In the genomic region with DNA sequence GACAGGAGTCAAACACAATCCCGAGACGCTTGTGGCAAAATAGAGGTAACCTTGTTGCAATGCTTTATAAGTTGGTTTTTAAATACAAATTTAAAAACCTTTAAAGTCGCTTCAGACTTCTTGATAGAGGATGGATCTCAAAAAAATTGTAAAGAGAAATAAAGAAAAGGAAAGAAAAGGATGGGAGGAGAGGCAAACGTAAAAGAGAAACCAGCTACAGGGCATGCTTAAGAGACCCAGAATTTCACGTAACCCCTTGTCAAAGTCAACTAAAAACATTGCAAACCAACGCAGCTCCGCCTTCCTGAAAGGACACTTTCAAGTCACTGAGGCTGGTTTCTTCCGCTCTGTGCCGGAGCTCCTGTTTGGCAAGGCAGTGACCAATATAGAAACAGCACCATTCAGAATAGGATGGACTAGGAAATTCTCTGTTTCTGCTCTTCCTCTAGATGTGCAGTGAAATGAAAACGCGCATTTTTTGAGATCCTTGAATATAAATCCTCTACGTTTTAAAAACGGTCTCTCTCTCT, we compare ENCODE assay signal across 24 mouse cellular contexts. TPM values are rescaled to one million over a fixed set of nuclear protein-coding genes. Genes with fewer than 3 reads are reported as not detected.
DNase-seq lines count a peak whose midpoint lies in the region; ATAC-seq and TF ChIP-seq lines count a peak whose summit lies in the region.
"Had no signal": no experiment of that assay in that cellular context is flagged by ENCODE, and none has a peak within 500 bp of the region (broad histone marks: within the 10 kb centered on the region; RNA-seq: fewer than 3 reads in every experiment).

No protein-coding gene starts in this region.

- no peak for ATAC-seq in forebrain, postnatal 0 days
- ATAC-seq in neural tube, embryonic 15.5 days (ENCODE audit: low FRiP score): no peak
- ATAC-seq in stomach, embryonic 16.5 days (ENCODE audit: insufficient read depth, low FRiP score): no peak

- 7% methylated on average over 13 of the region's 13 CpGs for WGBS in forebrain, postnatal 0 days
- WGBS in forebrain, embryonic 10.5 days: 3% methylated on average over 13 of the region's 13 CpGs
- whole genome bisulfite sequencing in neural tube, embryonic 15.5 days: 3% methylated on average over 13 of the region's 13 CpGs
- WGBS in stomach, embryonic 16.5 days: 40% methylated on average over 13 of the region's 13 CpGs

- no peak overlapping the region for H3K4me3 ChIP-seq in forebrain, postnatal 0 days (ENCODE audit: low read depth, low read length)
- H3K4me3 ChIP-seq in forebrain, embryonic 10.5 days: no peak overlapping the region
- H3K4me3 ChIP-seq in neural tube, embryonic 15.5 days (replicated peaks): no peak overlapping the region
- H3K4me3 ChIP-seq in stomach, embryonic 16.5 days (replicated peaks; ENCODE audit: low read length): no peak overlapping the region
- H3K4me3 ChIP-seq: embryonic facial prominence, embryonic 13.5 days; erythroblast, embryonic 14.5 days; gastrocnemius, adult 2 months; kidney, embryonic 15.5 days; limb, embryonic 15.5 days had no signal

- H3K36me3 ChIP-seq in forebrain, postnatal 0 days (ENCODE audit: insufficient read depth): no peaks in the 10 kb centered on the region
- no peaks in the 10 kb centered on the region for H3K36me3 ChIP-seq in forebrain, embryonic 10.5 days (replicated peaks)
- H3K36me3 ChIP-seq in neural tube, embryonic 15.5 days: no peaks in the 10 kb centered on the region
- no peaks in the 10 kb centered on the region for H3K36me3 ChIP-seq in stomach, embryonic 16.5 days (ENCODE audit: control insufficient read depth, insufficient read depth, low read length)
- H3K36me3 ChIP-seq: embryonic facial prominence, embryonic 13.5 days; heart, embryonic 10.5 days; kidney, embryonic 15.5 days; limb, embryonic 15.5 days had no signal

- H3K4me2 ChIP-seq in forebrain, postnatal 0 days (ENCODE audit: low read depth): no peak overlapping the region
- H3K4me2 ChIP-seq in neural tube, embryonic 15.5 days: no peak overlapping the region
- H3K4me2 ChIP-seq in stomach, embryonic 16.5 days (ENCODE audit: low read depth, low read length): peak overlapping the region; percentile 21; the same call in 1 of the 2 replicates
- H3K4me2 ChIP-seq: kidney, embryonic 15.5 days; limb, embryonic 15.5 days had no signal

- H3K9ac ChIP-seq in forebrain, postnatal 0 days: no peak overlapping the region
- no peak overlapping the region for H3K9ac ChIP-seq in neural tube, embryonic 15.5 days (replicated peaks)
- no peak overlapping the region for H3K9ac ChIP-seq in stomach, embryonic 16.5 days (ENCODE audit: low read length)
- H3K9ac ChIP-seq: embryonic facial prominence, embryonic 13.5 days; kidney, embryonic 15.5 days; limb, embryonic 15.5 days; liver, embryonic 14.5 days; lung, embryonic 14.5 days had no signal

- H3K9me3 ChIP-seq in forebrain, postnatal 0 days (ENCODE audit: low read length): no peaks in the 10 kb centered on the region
- no peaks in the 10 kb centered on the region for H3K9me3 ChIP-seq in forebrain, embryonic 10.5 days
- H3K9me3 ChIP-seq in neural tube, embryonic 15.5 days (replicated peaks): no peaks in the 10 kb centered on the region
- H3K9me3 ChIP-seq in stomach, embryonic 16.5 days (replicated peaks; ENCODE audit: control insufficient read depth, low read length): no peaks in the 10 kb centered on the region
- H3K9me3 ChIP-seq: embryonic facial prominence, embryonic 13.5 days; heart, embryonic 10.5 days; kidney, embryonic 15.5 days; limb, embryonic 15.5 days had no signal

- peak; percentile 64 for DNase-seq in forebrain, postnatal 0 days
- DNase-seq in forebrain, embryonic 10.5 days (ENCODE audit: extremely low spot score, low spot score): no peak
- DNase-seq in neural tube, embryonic 10.5 days (ENCODE audit: extremely low spot score, low spot score): peak; percentile 36
- DNase-seq in forelimb bud, embryonic 11.5 days (ENCODE audit: low read depth, low spot score): peak; percentile 39
- DNase-seq in heart, postnatal 10 days: no peak
- DNase-seq: adrenal gland, adult 8-10 months; cerebellum, adult 18-20 months; cerebellum, postnatal 25 days; gastrocnemius, adult 2 months; kidney, adult 11 months; kidney, postnatal 36 days; lung, embryonic 14.5 days; right cerebral cortex, postnatal 4 days had no signal

- TF ChIP-seq CTCF in forebrain, postnatal 0 days (IDR thresholded peaks at IDR 0.05; ENCODE audit: low read depth): no peak

- peaks cover 90% of the 10 kb centered on the region for H3K27me3 ChIP-seq in forebrain, postnatal 0 days (ENCODE audit: insufficient read depth, low read length)
- peaks cover 100% of the 10 kb centered on the region for H3K27me3 ChIP-seq in forebrain, embryonic 10.5 days (ENCODE audit: poor library complexity, severe bottlenecking)
- peaks cover 93% of the 10 kb centered on the region for H3K27me3 ChIP-seq in neural tube, embryonic 15.5 days (replicated peaks)
- peaks cover 46% of the 10 kb centered on the region for H3K27me3 ChIP-seq in stomach, embryonic 16.5 days (ENCODE audit: control insufficient read depth, insufficient read depth, low read length)

- intact Hi-C loops in heart, postnatal 10 days (cut with DNase I): loop anchor here (10.0 kb wide), 1 partner anchor 844 kb away; no protein-coding TSS in a partner anchor

- no peak overlapping the region for H3K27ac ChIP-seq in forebrain, postnatal 0 days (ENCODE audit: low read depth, low read length)
- no peak overlapping the region for H3K27ac ChIP-seq in forebrain, embryonic 10.5 days
- H3K27ac ChIP-seq in neural tube, embryonic 15.5 days (replicated peaks): no peak overlapping the region
- H3K27ac ChIP-seq in stomach, embryonic 16.5 days (ENCODE audit: low read length): no peak overlapping the region
- H3K27ac ChIP-seq: embryonic facial prominence, embryonic 13.5 days; gastrocnemius, adult 2 months; heart, embryonic 10.5 days; kidney, embryonic 15.5 days; limb, embryonic 15.5 days; liver, embryonic 14.5 days had no signal

- peaks cover 3% of the 10 kb centered on the region; the same call in 1 of the 2 replicates for H3K4me1 ChIP-seq in forebrain, postnatal 0 days (ENCODE audit: insufficient read depth)
- H3K4me1 ChIP-seq in forebrain, embryonic 10.5 days: peaks cover 29% of the 10 kb centered on the region
- H3K4me1 ChIP-seq in neural tube, embryonic 15.5 days: peaks cover 9% of the 10 kb centered on the region
- H3K4me1 ChIP-seq in stomach, embryonic 16.5 days (ENCODE audit: control insufficient read depth, insufficient read depth, low read length): peaks cover 11% of the 10 kb centered on the region; the same call in 1 of the 2 replicates

RNA-seq across cellular contexts. Expression of gene Isl1, which starts 10.8 kb away (rescaled TPM):
- 54.9 and 62.9 TPM in 2 replicates for total RNA-seq in forebrain, postnatal 0 days (2014; rRNA removed)
- polyA plus RNA-seq in forebrain, postnatal 0 days (2015; fragmentation: Nextera tagmentation; extraction: Ambion mirVana): 39.5 and 46.5 TPM in 2 replicates
- polyA plus RNA-seq in forebrain, embryonic 10.5 days (2016; fragmentation: Nextera tagmentation; extraction: Ambion mirVana): 9.5 and 9.6 TPM in 2 replicates
- polyA plus RNA-seq in neural tube, embryonic 15.5 days (2015; fragmentation: Nextera tagmentation; extraction: Ambion mirVana): 48.5 and 50.6 TPM in 2 replicates
- 31.6 and 33.6 TPM in 2 replicates for polyA plus RNA-seq in stomach, embryonic 16.5 days (2015; fragmentation: Nextera tagmentation; extraction: Ambion mirVana)
- total RNA-seq in heart, postnatal 10 days (2021): under 1 TPM; 0.42 to 0.43 TPM
- total RNA-seq: hematopoietic stem cell, adult 5-6 weeks; layer of hippocampus, adult 8-10 months; megakaryocyte-erythroid progenitor cell, adult 5-6 weeks had no signal
- polyA plus RNA-seq: erythroblast, embryonic 14.5 days had no signal

Comparison
In these comparisons a context has a peak if more than half of its experiments do, and no peak if none do; other contexts are left out.
1. DNase-seq: peak in forebrain, postnatal 0 days (single experiment), neural tube, embryonic 10.5 days (single experiment) and forelimb bud, embryonic 11.5 days (single experiment); none in forebrain, embryonic 10.5 days (single experiment) and heart, postnatal 10 days (0 of 2).